Mouse (Mus musculus) hindbrain, embryonic 16.5 days (tissue): Measurements from ENCODE around the gene Cib3. TPM values are rescaled to one million over a fixed set of nuclear protein-coding genes. Genes with fewer than 3 reads are reported as not detected.

Source experiments
- ATAC-seq: fragments of 200-750 bp; cut with Nextera tagmentation; 2 replicates; pipeline ENCODE4 v1.8.0; 2017; ENCODE audit warnings: moderate TSS enrichment, moderate library complexity
- H3K27ac ChIP-seq: fragments of 300-500 bp; sonication (generic); 2 replicates; pipeline ENCODE4 v1.5.1; 2014; ENCODE audit warnings: low read depth, mild to moderate bottlenecking, control low read depth, low read length, moderate library complexity
- H3K27me3 ChIP-seq: fragments of 300-500 bp; sonication (generic); replicated peaks from 2 replicates; pipeline ENCODE4 v1.6.1; 2014; ENCODE audit warnings: low read length; ENCODE audit not compliant: control insufficient read depth, insufficient read depth
- H3K36me3 ChIP-seq: fragments of 300-500 bp; sonication (generic); 2 replicates; pipeline ENCODE4 v1.6.1; 2014; ENCODE audit warnings: mild to moderate bottlenecking, low read length, moderate library complexity, mixed read lengths; ENCODE audit not compliant: control insufficient read depth, insufficient read depth
- H3K4me1 ChIP-seq: fragments of 300-500 bp; sonication (generic); 2 replicates; pipeline ENCODE4 v1.6.1; 2014; ENCODE audit warnings: low read depth, low read length; ENCODE audit not compliant: control insufficient read depth, insufficient read depth
- H3K4me2 ChIP-seq: fragments of 300-500 bp; sonication (generic); 2 replicates; pipeline ENCODE4 v1.6.1; 2014; ENCODE audit warnings: mild to moderate bottlenecking, low read length, control low read depth, moderate library complexity
- H3K4me3 ChIP-seq: fragments of 300-500 bp; sonication (generic); 2 replicates; pipeline ENCODE4 v1.5.1; 2014; ENCODE audit warnings: mild to moderate bottlenecking, low read length, control low read depth, moderate library complexity
- H3K9ac ChIP-seq: fragments of 300-500 bp; sonication (generic); 2 replicates; pipeline ENCODE4 v1.6.1; 2014; ENCODE audit warnings: low read depth, mild to moderate bottlenecking, control low read depth, low read length, moderate library complexity
- H3K9me3 ChIP-seq: fragments of 300-500 bp; sonication (generic); 2 replicates; pipeline ENCODE4 v1.6.1; 2014; ENCODE audit warnings: mild to moderate bottlenecking, low read length, moderate library complexity; ENCODE audit not compliant: control insufficient read depth
- WGBS: fragments of 180-500 bp; shearing (Covaris S2); extraction: QIAGEN DNeasy Blood & Tissue Kit; methylation state at CpG from one replicate; pipeline ENCODE4 v1.1.7; 2014; 5-methylcytosine and 5-hydroxymethylcytosine counted together
- polyA plus RNA-seq: library from polyadenylated mRNA; unstranded; fragments of >200 nt; fragmentation: Nextera tagmentation; extraction: Ambion mirVana; gene quantifications from 2 replicates; pipeline ENCODE4 v1.2.1, GENCODE M21; 2015

Cib3 gene
- polyA plus RNA-seq, 1 experiment from 2014 or later: not detected

- WGBS: 66% methylated on average over 12 of the region's 12 CpGs
- no peak for ATAC-seq
- Histone ChIP-seq H3K4me3 (no peak within 1 kb of the TSS), H3K4me2 (no peak within 1 kb of the TSS), H3K36me3 (no peaks in the 10 kb centered on the region), H3K9ac (no peak within 1 kb of the TSS), H3K4me1 (no peaks in the 10 kb centered on the region), H3K27ac (no peak within 1 kb of the TSS), H3K27me3 (no peaks in the 10 kb centered on the region), H3K9me3 (no peaks in the 10 kb centered on the region)
These were observed 23.0 kb downstream of the Cib3 start, which contains the start of gene Hsh2d for GRCm38 (mm10) chr8:72189417-72190214. Hsh2d (plus strand) TSS chr8:72189638.

GRCm38 (mm10) chr8:72187793-72188331 is 24.8 kb downstream of the Cib3 start:
- no peak for ATAC-seq
- Histone ChIP-seq H3K9me3 (no peaks in the 10 kb centered on the region), H3K4me3 (no peak overlapping the region), H3K4me1 (no peaks in the 10 kb centered on the region; the same call in 1 of the 2 replicates), H3K27me3 (no peaks in the 10 kb centered on the region), H3K36me3 (no peaks in the 10 kb centered on the region), H3K27ac (no peak overlapping the region), H3K9ac (no peak overlapping the region), H3K4me2 (no peak overlapping the region)
- WGBS: 84% methylated on average over 2 of the region's 2 CpGs

GRCm38 (mm10) chr8:72183554-72184202 is 29.0 kb downstream of the Cib3 start:
- peaks cover 19% of the 10 kb centered on the region for H3K36me3 ChIP-seq
- 43% methylated on average over 2 of the region's 2 CpGs for WGBS
- no peaks in the 10 kb centered on the region for H3K27me3 ChIP-seq
- H3K9me3 ChIP-seq: no peaks in the 10 kb centered on the region
- H3K27ac ChIP-seq: no peak overlapping the region
- H3K4me2 ChIP-seq: no peak overlapping the region
- no peak overlapping the region for H3K9ac ChIP-seq
- ATAC-seq: peak; percentile 79
- H3K4me3 ChIP-seq: no peak overlapping the region
- H3K4me1 ChIP-seq: no peaks in the 10 kb centered on the region; the same call in 1 of the 2 replicates

- ATAC-seq: peak; percentile 43
- H3K9ac ChIP-seq: no peak overlapping the region
- 65% methylated on average over 5 of the region's 5 CpGs for WGBS
- H3K4me2 ChIP-seq: no peak overlapping the region
- no peak overlapping the region for H3K27ac ChIP-seq
- H3K36me3 ChIP-seq: peaks cover 58% of the 10 kb centered on the region
- H3K4me1 ChIP-seq: no peaks in the 10 kb centered on the region
- no peaks in the 10 kb centered on the region for H3K9me3 ChIP-seq
- H3K27me3 ChIP-seq: no peaks in the 10 kb centered on the region
- H3K4me3 ChIP-seq: no peak overlapping the region
These were observed 35.2 kb downstream of the Cib3 start for GRCm38 (mm10) chr8:72177346-72177925.

- Histone ChIP-seq H3K4me1 (no peaks in the 10 kb centered on the region), H3K4me3 (no peak overlapping the region), H3K4me2 (no peak overlapping the region), H3K9me3 (no peaks in the 10 kb centered on the region), H3K27ac (no peak overlapping the region), H3K27me3 (no peaks in the 10 kb centered on the region), H3K9ac (no peak overlapping the region), H3K36me3 (peaks cover 48% of the 10 kb centered on the region)
- no peak for ATAC-seq
- WGBS: 81% methylated on average over 3 of the region's 3 CpGs
These were observed 42.9 kb downstream of the Cib3 start for GRCm38 (mm10) chr8:72169681-72170249.

- ATAC-seq: no peak
- Histone ChIP-seq H3K4me2 (no peak overlapping the region), H3K4me1 (no peaks in the 10 kb centered on the region), H3K36me3 (peaks cover 43% of the 10 kb centered on the region), H3K27me3 (no peaks in the 10 kb centered on the region), H3K4me3 (no peak overlapping the region), H3K9me3 (no peaks in the 10 kb centered on the region), H3K27ac (no peak overlapping the region), H3K9ac (no peak overlapping the region)
- WGBS: 88% methylated on average over 3 of the region's 3 CpGs
These were observed 43.5 kb downstream of the Cib3 start for GRCm38 (mm10) chr8:72169098-72169668.

- H3K27ac ChIP-seq: no peak overlapping the region
- ATAC-seq: no peak
- H3K4me3 ChIP-seq: no peak overlapping the region
- no peaks in the 10 kb centered on the region for H3K27me3 ChIP-seq
- no peak overlapping the region; the same call in 1 of the 2 replicates for H3K4me2 ChIP-seq
- H3K4me1 ChIP-seq: peaks cover 19% of the 10 kb centered on the region
- no peaks in the 10 kb centered on the region for H3K9me3 ChIP-seq
- no peak overlapping the region for H3K9ac ChIP-seq
- H3K36me3 ChIP-seq: no peaks in the 10 kb centered on the region
These were observed 49.8 kb downstream of the Cib3 start for GRCm38 (mm10) chr8:72162821-72163220.

- Histone ChIP-seq H3K4me2 (peak within 1 kb of the TSS; percentile 78), H3K36me3 (no peaks in the 10 kb centered on the region), H3K9ac (peak within 1 kb of the TSS; percentile 84), H3K9me3 (no peaks in the 10 kb centered on the region), H3K27me3 (no peaks in the 10 kb centered on the region), H3K27ac (peak within 1 kb of the TSS; percentile 81), H3K4me1 (peaks cover 19% of the 10 kb centered on the region), H3K4me3 (peak within 1 kb of the TSS; percentile 86)
- ATAC-seq: peak; percentile 99
- under 1% methylated on average over 81 of the region's 82 CpGs for WGBS
These were observed 51.6 kb downstream of the Cib3 start, which contains the start of gene Rab8a for GRCm38 (mm10) chr8:72160707-72161697. Rab8a (plus strand) TSS chr8:72161200.
